Mouse (Mus musculus) c-Kit-positive CD71-positive TER-119-positive erythroid progenitor cells, embryonic 14.5 days (primary cell): ENCODE results near the gene Spef2.
"Not testable (repeated sequence)": the region's sequence is repeated elsewhere in the genome, so short reads cannot be mapped to it uniquely, and the experiment has no call there.

Experiments used
- DNase-seq: peaks from one replicate; pipeline ENCODE4 v3.0.0-alpha.2; 2013; ENCODE audit warnings: low spot score

Gene Spef2

DNA sequence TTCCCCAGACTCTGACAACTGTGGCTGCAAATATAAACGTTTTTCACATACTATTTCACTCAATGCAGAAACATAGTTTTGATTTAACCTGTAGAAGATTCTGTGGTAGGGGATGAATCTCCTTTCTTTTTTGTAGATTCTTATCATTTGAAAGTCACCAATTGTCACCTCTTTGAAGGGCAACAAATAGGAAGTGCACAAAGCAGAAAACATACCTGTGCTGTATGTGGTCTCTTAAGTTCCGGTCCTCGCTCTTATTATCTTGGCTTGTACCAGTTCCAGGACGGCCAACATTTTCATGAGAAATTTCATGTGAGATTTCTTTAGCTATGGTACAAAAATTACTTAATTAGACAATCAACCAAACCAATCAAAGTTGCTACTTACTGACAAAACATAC, 80.1 kb downstream of the Spef2 start:
- no peak for DNase-seq

DNA sequence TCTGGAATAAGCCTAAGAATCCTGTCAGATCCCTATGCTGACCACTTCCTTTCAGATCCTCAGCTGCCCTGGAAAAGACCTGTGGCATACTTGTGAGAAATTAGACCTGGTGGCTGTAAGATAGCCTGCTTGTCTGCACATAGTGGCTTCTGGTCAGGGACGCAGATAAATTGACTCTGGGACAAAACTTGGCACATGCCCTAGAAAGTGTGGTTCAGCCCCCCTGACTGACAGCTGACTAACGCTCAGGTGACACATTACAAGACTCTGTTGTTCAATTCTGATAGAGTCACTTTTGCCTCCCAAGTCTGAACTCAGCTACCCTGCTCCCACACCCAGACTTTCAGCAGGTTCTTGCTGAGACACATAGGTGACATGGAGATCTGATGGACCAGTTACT, 83.7 kb downstream of the Spef2 start:
- not testable (repeated sequence) for DNase-seq

DNA sequence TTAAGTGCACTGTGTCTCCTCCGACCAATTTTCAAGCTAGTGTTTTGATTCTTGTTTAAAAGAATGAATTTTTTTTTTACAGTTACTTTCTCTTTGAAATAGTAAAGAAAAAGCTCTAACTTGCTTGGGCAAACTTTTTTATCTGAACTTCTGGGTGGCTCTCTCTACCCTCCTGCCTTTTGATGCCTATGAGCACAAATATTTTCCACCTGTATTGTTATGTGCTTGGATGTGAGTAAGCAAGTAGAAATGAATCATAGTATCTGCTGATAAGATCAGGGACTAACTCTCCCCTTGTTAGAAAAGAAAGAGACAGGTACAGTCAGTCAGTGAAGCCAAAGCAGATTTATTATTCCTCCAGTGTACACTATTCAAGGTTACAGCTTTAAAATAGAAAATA, 87.5 kb downstream of the Spef2 start:
- no peak for DNase-seq

GRCm38 (mm10) chr15:9634471-9634870, 114.2 kb downstream of the Spef2 start:
- no peak for DNase-seq

DNA sequence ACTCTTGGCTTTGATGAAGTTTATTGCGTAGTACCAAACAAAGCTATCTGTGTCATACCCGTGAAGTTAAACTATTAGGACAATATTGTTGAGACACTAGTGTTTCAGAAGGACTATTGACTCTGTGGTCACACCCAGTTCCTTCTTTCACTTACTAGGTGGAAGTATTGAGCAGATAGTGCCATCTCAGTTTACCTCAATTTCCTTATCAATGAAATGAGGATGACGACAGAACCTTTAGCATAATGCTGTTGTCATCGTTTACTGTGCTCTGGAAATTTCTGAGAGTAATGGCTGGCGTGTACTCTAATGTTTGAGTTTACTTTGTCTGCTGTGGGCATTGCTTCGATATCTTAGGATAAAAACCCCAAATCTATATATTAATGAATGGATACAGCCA, 117.0 kb downstream of the Spef2 start:
- no peak for DNase-seq

GRCm38 (mm10) chr15:9629660-9630059, 119.0 kb downstream of the Spef2 start:
- no peak for DNase-seq

GRCm38 (mm10) chr15:9624619-9625018, 124.0 kb downstream of the Spef2 start:
- DNase-seq: no peak

- DNase-seq: peak; percentile 3
These were observed 140.5 kb downstream of the Spef2 start for GRCm38 (mm10) chr15:9608177-9608576.

GRCm38 (mm10) chr15:9600088-9600455, 148.6 kb downstream of the Spef2 start:
- no peak for DNase-seq

GRCm38 (mm10) chr15:9599382-9600087, 149.1 kb downstream of the Spef2 start:
- DNase-seq: no peak

GRCm38 (mm10) chr15:9596298-9597060, 152.2 kb downstream of the Spef2 start:
- no peak for DNase-seq

GRCm38 (mm10) chr15:9589939-9590338, 158.7 kb downstream of the Spef2 start:
- DNase-seq: no peak

- DNase-seq: no peak
These were observed 168.0 kb downstream of the Spef2 start for GRCm38 (mm10) chr15:9580470-9581280.

DNA sequence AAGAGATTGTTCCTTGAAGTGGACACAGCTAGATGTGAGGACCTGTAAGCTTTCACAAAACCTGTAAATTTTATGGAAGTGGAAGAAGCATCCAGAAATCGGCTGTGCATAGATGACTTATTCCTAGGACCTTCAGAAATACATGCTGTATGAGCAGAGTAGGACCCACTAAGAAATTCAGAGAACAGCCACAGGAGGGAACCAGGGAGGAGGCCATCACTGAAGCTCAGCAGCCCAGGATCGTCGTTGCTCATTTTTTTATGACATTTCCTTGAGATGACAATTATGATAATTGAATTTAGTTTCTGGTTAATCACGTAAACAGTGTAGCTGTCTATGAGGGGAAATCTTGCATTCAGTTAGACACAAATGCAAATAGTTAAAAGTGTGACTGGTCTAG, 171.4 kb downstream of the Spef2 start:
- DNase-seq: no peak

DNA sequence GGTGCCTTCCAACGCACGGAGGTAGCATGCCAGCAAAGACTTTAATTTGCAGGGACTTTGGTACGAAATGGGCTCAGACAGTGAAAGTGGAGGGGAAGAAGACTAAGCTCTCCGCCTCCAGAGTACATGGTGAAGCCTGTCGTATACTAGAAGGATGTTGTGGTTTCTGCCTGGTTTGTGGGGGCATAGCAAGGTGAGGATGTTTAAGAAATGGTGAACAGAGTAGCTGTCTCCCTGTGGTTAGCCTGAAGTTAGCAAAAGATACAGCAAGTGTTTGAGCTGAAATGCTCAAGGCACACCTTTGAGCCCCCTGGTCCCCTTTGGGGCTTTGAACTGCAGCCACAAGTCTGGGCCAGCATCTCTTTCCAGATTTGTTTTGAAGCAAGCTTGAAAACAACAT, 173.9 kb downstream of the Spef2 start:
- no peak for DNase-seq

DNA sequence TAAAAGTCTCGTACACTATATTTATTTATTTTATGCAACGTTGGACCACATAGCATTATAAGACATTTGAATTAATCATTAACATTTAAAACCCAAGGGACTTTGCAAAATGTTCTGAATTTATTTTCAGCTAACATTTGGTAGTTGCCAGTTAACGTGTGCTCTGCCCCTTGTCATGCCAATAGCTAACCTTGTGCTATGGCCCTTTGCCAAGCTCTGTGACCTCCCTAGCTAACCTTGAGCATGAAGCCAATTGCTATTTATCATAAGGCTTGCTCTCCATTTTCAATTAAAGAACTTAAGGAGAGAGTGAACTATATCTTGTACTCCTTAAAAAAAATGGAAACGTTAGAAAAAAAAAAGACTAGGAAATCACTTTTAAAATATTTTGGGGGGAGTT, 175.3 kb downstream of the Spef2 start:
- DNase-seq: no peak

GRCm38 (mm10) chr15:9572664-9573063, 176.0 kb downstream of the Spef2 start:
- no peak for DNase-seq

- DNase-seq: no peak
These were observed 176.8 kb downstream of the Spef2 start for GRCm38 (mm10) chr15:9571896-9572295.

DNA sequence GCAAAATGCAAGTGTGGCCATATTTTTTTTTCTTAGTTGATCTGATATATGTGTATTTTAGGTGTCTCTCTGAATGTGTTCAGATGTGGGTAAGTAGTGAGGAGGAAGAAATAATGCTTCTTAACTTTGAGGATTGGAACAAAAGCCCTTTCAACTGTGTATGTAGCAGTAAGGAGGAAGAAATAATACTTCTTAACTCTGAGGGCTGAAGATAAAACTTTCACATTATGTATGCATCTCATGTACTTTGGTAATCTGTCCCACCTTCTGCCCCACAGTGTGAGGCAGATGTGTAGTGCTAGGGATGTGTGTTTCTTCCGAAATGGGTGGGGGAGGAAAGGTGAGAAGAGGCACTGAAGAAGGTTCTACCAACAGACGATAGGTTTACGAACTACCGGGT, 181.4 kb downstream of the Spef2 start:
- no peak for DNase-seq

GRCm38 (mm10) chr15:9565396-9565795, 183.3 kb downstream of the Spef2 start:
- no peak for DNase-seq

DNA sequence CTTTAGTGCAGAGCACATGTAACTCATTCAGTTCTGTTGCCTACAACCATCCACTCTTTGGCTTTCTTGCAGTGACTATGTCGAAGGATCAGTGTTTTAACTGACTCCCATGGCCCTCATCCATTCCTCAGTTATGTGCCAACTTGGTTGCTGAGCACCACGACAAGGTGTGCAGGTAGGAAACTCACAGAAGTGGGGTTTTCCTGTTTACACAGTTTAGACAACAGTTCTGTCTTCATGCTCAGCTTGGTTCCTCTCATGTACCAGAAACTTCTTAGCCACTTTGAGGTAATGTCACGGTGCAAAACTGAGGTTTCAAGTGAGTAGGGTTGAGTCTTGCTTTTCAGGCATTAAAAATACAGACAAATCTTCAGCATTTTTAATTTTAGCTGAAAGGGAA, 184.5 kb downstream of the Spef2 start:
- no peak for DNase-seq

DNA sequence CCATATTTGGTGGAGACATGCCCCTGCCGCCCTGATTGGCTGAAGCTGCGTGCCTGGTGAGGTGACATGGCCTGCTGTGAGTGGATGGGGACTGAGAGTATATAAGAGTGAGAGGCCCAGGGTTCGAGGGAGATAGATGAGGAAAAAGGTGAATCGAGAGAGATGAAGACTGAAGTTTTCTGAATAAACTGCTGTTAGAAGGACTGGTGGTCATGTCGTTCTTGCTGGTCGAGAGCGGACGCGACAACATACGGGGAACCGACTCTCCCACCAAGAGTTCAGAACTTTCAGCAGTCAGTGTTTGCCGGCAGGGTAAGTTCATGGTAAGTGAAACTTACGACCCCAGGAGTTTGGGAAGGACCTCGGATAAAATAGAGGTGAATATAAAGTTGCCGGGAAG, 191.4 kb downstream of the Spef2 start:
- not testable (repeated sequence) for DNase-seq

- no peak for DNase-seq
These were observed 199.7 kb downstream of the Spef2 start for GRCm38 (mm10) chr15:9548951-9549350.
